Mouse (Mus musculus) C2C12 (cell line): ENCODE measurements around the gene Osbpl8. TPM values are rescaled to one million over a fixed set of nuclear protein-coding genes. Genes with fewer than 3 reads are reported as not detected.

Experiments used
- H3K27me3 ChIP-seq: one replicate; pipeline ENCODE4 v1.6.1; 2011; ENCODE audit not compliant: control insufficient read depth, insufficient read depth, insufficient read length
- H3K36me3 ChIP-seq: one replicate; pipeline ENCODE4 v1.6.1; 2011; ENCODE audit not compliant: control insufficient read depth, insufficient read depth
- H3K4me3 ChIP-seq: one replicate; pipeline ENCODE4 v1.5.1; 2011; ENCODE audit warnings: mild to moderate bottlenecking, control low read depth; ENCODE audit not compliant: poor library complexity, insufficient read depth, severe bottlenecking
- H3K79me2 ChIP-seq: one replicate; pipeline ENCODE4 v1.6.1; 2011; ENCODE audit not compliant: control insufficient read depth, insufficient read depth
- H3K79me3 ChIP-seq: one replicate; pipeline ENCODE4 v1.6.1; 2011; ENCODE audit warnings: low read depth, control low read depth
- H3ac ChIP-seq: one replicate; pipeline ENCODE3; 2011; ENCODE audit warnings: low read depth; ENCODE audit not compliant: control insufficient read depth, insufficient read length
- CEBPB ChIP-seq: IDR thresholded peaks from one replicate; pipeline ENCODE4 v1.6.1; 2011; ENCODE audit warnings: low read depth, mild to moderate bottlenecking, control low read depth, moderate library complexity
- CTCF ChIP-seq: IDR thresholded peaks from one replicate; pipeline ENCODE4 v1.5.1; 2011; ENCODE audit not compliant: control insufficient read depth, insufficient read depth, insufficient read length
- FOSL1 ChIP-seq: IDR thresholded peaks from one replicate; pipeline ENCODE4 v1.8.0; 2011; ENCODE audit warnings: mild to moderate bottlenecking, low read length; ENCODE audit not compliant: poor library complexity, insufficient read depth, severe bottlenecking
- MAX ChIP-seq: IDR thresholded peaks from one replicate; pipeline ENCODE4 v1.6.1; 2011; ENCODE audit warnings: mild to moderate bottlenecking, control low read depth
- MYOD1 ChIP-seq: IDR thresholded peaks from one replicate; pipeline ENCODE4 v1.6.1; 2011; ENCODE audit warnings: low read depth; ENCODE audit not compliant: control insufficient read depth, insufficient read length
- MYOG ChIP-seq: IDR thresholded peaks from one replicate; pipeline ENCODE4 v1.6.1; 2011; ENCODE audit not compliant: control insufficient read depth, insufficient read length; ENCODE audit errors: extremely low read depth
- USF1 ChIP-seq: IDR thresholded peaks from one replicate; pipeline ENCODE4 v1.6.1; 2011; ENCODE audit warnings: low read depth, mild to moderate bottlenecking, control low read depth, moderate library complexity
- polyA plus RNA-seq: library from polyadenylated mRNA; unstranded; fragments of >200 nt; fragmentation: generic; extraction: Trizol; gene quantifications from one replicate; pipeline ENCODE4 v1.2.1, GENCODE M21; 2012; ENCODE audit warnings: missing spikeins

Gene Osbpl8
- polyA plus RNA-seq, 1 experiment = 2.8 TPM

GRCm38 (mm10) chr10:111139170-111139569 is 25.4 kb upstream of the Osbpl8 start:
- H3K36me3 ChIP-seq = no peaks in the 10 kb centered on the region
- no peak overlapping the region for H3K4me3 ChIP-seq
- no peaks in the 10 kb centered on the region for H3K79me3 ChIP-seq
- no peak for TF ChIP-seq MYOG
- no peak for TF ChIP-seq FOSL1
- TF ChIP-seq CEBPB = no peak
- TF ChIP-seq MAX = no peak
- H3ac ChIP-seq = no peak overlapping the region
- H3K79me2 ChIP-seq = no peaks in the 10 kb centered on the region
- no peaks in the 10 kb centered on the region for H3K27me3 ChIP-seq

GRCm38 (mm10) chr10:111139881-111140280 is 24.7 kb upstream of the Osbpl8 start:
- Histone ChIP-seq H3K36me3 (no peaks in the 10 kb centered on the region), H3K79me2 (no peaks in the 10 kb centered on the region), H3K4me3 (no peak overlapping the region), H3ac (no peak overlapping the region), H3K27me3 (no peaks in the 10 kb centered on the region), H3K79me3 (no peaks in the 10 kb centered on the region)
- no peak for TF ChIP-seq MYOG
- no peak for TF ChIP-seq CEBPB
- no peak for TF ChIP-seq FOSL1

- TF ChIP-seq MYOG (no peak), USF1 (no peak), CTCF (no peak), MAX (no peak), MYOD1 (no peak), CEBPB (no peak), FOSL1 (no peak)
Observed at GRCm38 (mm10) chr10:111144371-111144959, 20.1 kb upstream of the Osbpl8 start.

GRCm38 (mm10) chr10:111149761-111150160 is 14.8 kb upstream of the Osbpl8 start:
- H3K4me3 ChIP-seq = no peak overlapping the region
- H3K27me3 ChIP-seq = no peaks in the 10 kb centered on the region
- H3ac ChIP-seq = no peak overlapping the region
- no peaks in the 10 kb centered on the region for H3K36me3 ChIP-seq
- no peaks in the 10 kb centered on the region for H3K79me3 ChIP-seq
- TF ChIP-seq FOSL1 (no peak), MYOG (no peak), CTCF (no peak), USF1 (no peak), MAX (no peak), CEBPB (no peak), MYOD1 (no peak)
- H3K79me2 ChIP-seq = no peaks in the 10 kb centered on the region

More at GRCm38 (mm10) chr10:111144371-111144959, 20.1 kb upstream of the Osbpl8 start:
- Histone ChIP-seq H3ac (no peak overlapping the region), H3K79me2 (no peaks in the 10 kb centered on the region), H3K27me3 (no peaks in the 10 kb centered on the region), H3K4me3 (no peak overlapping the region), H3K36me3 (no peaks in the 10 kb centered on the region), H3K79me3 (no peaks in the 10 kb centered on the region)

GRCm38 (mm10) chr10:111155065-111155464 is 9.5 kb upstream of the Osbpl8 start:
- no peaks in the 10 kb centered on the region for H3K27me3 ChIP-seq
- TF ChIP-seq FOSL1 (no peak), MYOG (no peak)
- no peaks in the 10 kb centered on the region for H3K79me3 ChIP-seq
- no peak overlapping the region for H3ac ChIP-seq
- H3K4me3 ChIP-seq = no peak overlapping the region
- no peaks in the 10 kb centered on the region for H3K79me2 ChIP-seq
- H3K36me3 ChIP-seq = no peaks in the 10 kb centered on the region

GRCm38 (mm10) chr10:111155571-111155970 is 9.0 kb upstream of the Osbpl8 start:
- Histone ChIP-seq H3K79me2 (no peaks in the 10 kb centered on the region), H3ac (no peak overlapping the region), H3K4me3 (no peak overlapping the region), H3K79me3 (no peaks in the 10 kb centered on the region), H3K27me3 (no peaks in the 10 kb centered on the region), H3K36me3 (no peaks in the 10 kb centered on the region)
- TF ChIP-seq FOSL1 = no peak
- no peak for TF ChIP-seq MYOD1
- no peak for TF ChIP-seq CEBPB
- TF ChIP-seq MAX = no peak
- TF ChIP-seq MYOG = no peak
- no peak for TF ChIP-seq CTCF
- no peak for TF ChIP-seq USF1
